Mouse (Mus musculus): Measurements from ENCODE around the gene Gm7682.
"Not testable (repeated sequence)": the region's sequence is repeated elsewhere in the genome, so short reads cannot be mapped to it uniquely, and the experiment has no call there.

- not testable (repeated sequence) for TF ChIP-seq CTCF (IDR thresholded peaks at IDR 0.05; ENCODE audit: low read depth, low read length); POLR2A (IDR thresholded peaks at IDR 0.05; ENCODE audit: insufficient read depth, low read length); EP300 (IDR thresholded peaks at IDR 0.05; ENCODE audit: insufficient read depth, low read depth, low read length)
Measured at GRCm38 (mm10) chr5:94445484-94445883, at the start of gene Gm7682.

All from ES-Bruce4 (cell line).